Mouse (Mus musculus) testis, adult 2 months (tissue): ENCODE results near the gene Esr2.

Source experiments
- CTCF ChIP-seq: fragments of 200-500 bp; IDR thresholded peaks from 2 replicates; pipeline ENCODE4 v1.5.1; 2012; ENCODE audit warnings: low read depth, mild to moderate bottlenecking, inconsistent platforms, low read length, moderate library complexity; ENCODE audit not compliant: control insufficient read depth, insufficient read depth, insufficient replicate concordance
- POLR2A ChIP-seq: fragments of 200-500 bp; IDR thresholded peaks from 2 replicates; pipeline ENCODE4 v1.6.1; 2012; ENCODE audit warnings: low read depth, mild to moderate bottlenecking, inconsistent platforms, low read length, moderate library complexity; ENCODE audit not compliant: control insufficient read depth

- TF ChIP-seq CTCF (no peak), POLR2A (no peak)
These were observed 38.1 kb upstream of the Esr2 start for GRCm38 (mm10) chr12:76215121-76215520.
